In genomic region chr4:149136116-149136850, GRCm38 (mm10) we compare ENCODE assay signal across 8 mouse cellular contexts. TPM values are rescaled to one million over a fixed set of nuclear protein-coding genes. Genes with fewer than 3 reads are reported as not detected.
DNase-seq lines count a peak whose midpoint lies in the region; ATAC-seq and TF ChIP-seq lines count a peak whose summit lies in the region.

No protein-coding gene starts in this region.

- H3K4me3 ChIP-seq in layer of hippocampus, adult 2 months, result peak overlapping the region; percentile 83
- peak overlapping the region; percentile 90; the same call in 1 of the 2 replicates for H3K4me3 ChIP-seq in brown adipose tissue, adult 24 weeks (ENCODE audit: insufficient read depth, low read depth, low read length)
- H3K4me3 ChIP-seq in hindbrain, embryonic 13.5 days, result peak overlapping the region; percentile 63
- peak overlapping the region; percentile 62 for H3K4me3 ChIP-seq in midbrain, postnatal 0 days (ENCODE audit: low read depth, low read length)

- no peaks in the 10 kb centered on the region for H3K27me3 ChIP-seq in hindbrain, embryonic 13.5 days
- no peaks in the 10 kb centered on the region for H3K27me3 ChIP-seq in midbrain, postnatal 0 days (ENCODE audit: insufficient read depth, low read length)

- peak overlapping the region; percentile 82 for H3K9ac ChIP-seq in hindbrain, embryonic 13.5 days
- peak overlapping the region; percentile 75; the same call in 1 of the 2 replicates for H3K9ac ChIP-seq in midbrain, postnatal 0 days (replicated peaks; ENCODE audit: low read length, poor library complexity, severe bottlenecking)

- no peak for ATAC-seq in hindbrain, embryonic 13.5 days (ENCODE audit: low FRiP score)
- ATAC-seq in midbrain, postnatal 0 days (ENCODE audit: low FRiP score), result no peak

- WGBS in hindbrain, embryonic 13.5 days, result 69% methylated on average over 18 of the region's 18 CpGs
- 66% methylated on average over 18 of the region's 18 CpGs for WGBS in midbrain, postnatal 0 days

- no peak for DNase-seq in layer of hippocampus, adult 2 months (ENCODE audit: low spot score in 2 of 2)
- no peak for DNase-seq in layer of hippocampus, postnatal 14 days (ENCODE audit: low spot score in 2 of 2)
- no peak for DNase-seq in midbrain, postnatal 0 days (ENCODE audit: low spot score)
- DNase-seq in embryo, embryonic 11 days, result no peak
- DNase-seq in frontal cortex, postnatal 10 days (ENCODE audit: low spot score in 2 of 2), result no peak
- no peak for DNase-seq in kidney, postnatal 36 days

- H3K27ac ChIP-seq in layer of hippocampus, adult 2 months, result no peak overlapping the region; the same call in 1 of the 2 replicates
- H3K27ac ChIP-seq in brown adipose tissue, adult 24 weeks (replicated peaks; ENCODE audit: low read depth, low read length), result no peak overlapping the region
- H3K27ac ChIP-seq in hindbrain, embryonic 13.5 days, result no peak overlapping the region
- no peak overlapping the region for H3K27ac ChIP-seq in midbrain, postnatal 0 days (ENCODE audit: low read depth, low read length)

- H3K4me2 ChIP-seq in hindbrain, embryonic 13.5 days, result peak overlapping the region; percentile 64
- peak overlapping the region; percentile 60; the same call in 1 of the 2 replicates for H3K4me2 ChIP-seq in midbrain, postnatal 0 days (ENCODE audit: low read depth, low read length, poor library complexity, severe bottlenecking)

- no peak for TF ChIP-seq CTCF in layer of hippocampus, adult 2 months (conservative IDR thresholded peaks at IDR 0.05)
- TF ChIP-seq CTCF in midbrain, postnatal 0 days (IDR thresholded peaks at IDR 0.05), result no peak

- 0 out of 2 replicates have a peak, but pooled peaks cover 4% of the 10 kb centered on the region for H3K36me3 ChIP-seq in hindbrain, embryonic 13.5 days
- peaks cover under 1% of the 10 kb centered on the region; the same call in 1 of the 2 replicates for H3K36me3 ChIP-seq in midbrain, postnatal 0 days (ENCODE audit: insufficient read depth, low read length)

- no peaks in the 10 kb centered on the region for H3K9me3 ChIP-seq in hindbrain, embryonic 13.5 days
- H3K9me3 ChIP-seq in midbrain, postnatal 0 days (ENCODE audit: low read length), result no peaks in the 10 kb centered on the region

- H3K4me1 ChIP-seq in brown adipose tissue, adult 24 weeks (ENCODE audit: control insufficient read depth, insufficient read depth, insufficient read length, low read length), result no peaks in the 10 kb centered on the region
- peaks cover 9% of the 10 kb centered on the region for H3K4me1 ChIP-seq in hindbrain, embryonic 13.5 days (replicated peaks)
- peaks cover 4% of the 10 kb centered on the region; the same call in 1 of the 2 replicates for H3K4me1 ChIP-seq in midbrain, postnatal 0 days (ENCODE audit: insufficient read depth, low read length)

RNA-seq across cellular contexts. Expression of gene Cenps, which starts 1.1 kb away (rescaled TPM):
- 10 to 100 TPM; 19.3 to 27.1 TPM for total RNA-seq in layer of hippocampus, adult 2 months (2021)
- 10 to 100 TPM; 18.4 to 20.3 TPM for total RNA-seq in layer of hippocampus, postnatal 14 days (2021)
- polyA plus RNA-seq in brown adipose tissue, adult 24 weeks (2012; ENCODE audit: insufficient read depth, insufficient read length, missing spikeins), result not detected in 2 replicates
- 22.1 and 24.3 TPM in 2 replicates for polyA plus RNA-seq in hindbrain, embryonic 13.5 days (2015; fragmentation: Nextera tagmentation; extraction: Ambion mirVana)
- 3.1 and 3.7 TPM in 2 replicates for total RNA-seq in midbrain, postnatal 0 days (2014; rRNA removed)
- 17.4 and 21.2 TPM in 2 replicates for polyA plus RNA-seq in midbrain, postnatal 0 days (2015; fragmentation: Nextera tagmentation; extraction: Ambion mirVana)

RNA-seq across cellular contexts. Expression of gene Cort, which starts 9.7 kb away (rescaled TPM):
- total RNA-seq in layer of hippocampus, adult 2 months (2021), result 10 to 100 TPM; 11.0 to 14.7 TPM
- total RNA-seq in layer of hippocampus, postnatal 14 days (2021), result 10 to 100 TPM; 11.3 to 13.9 TPM
- polyA plus RNA-seq in brown adipose tissue, adult 24 weeks (2012; ENCODE audit: insufficient read depth, insufficient read length, missing spikeins), result not detected in 2 replicates
- 0.35 and 0.41 TPM in 2 replicates for polyA plus RNA-seq in hindbrain, embryonic 13.5 days (2015; fragmentation: Nextera tagmentation; extraction: Ambion mirVana)
- 1.5 TPM in 1 of 2 replicates, not detected in the other for total RNA-seq in midbrain, postnatal 0 days (2014; rRNA removed)
- polyA plus RNA-seq in midbrain, postnatal 0 days (2015; fragmentation: Nextera tagmentation; extraction: Ambion mirVana), result 1.1 and 1.2 TPM in 2 replicates

RNA-seq across cellular contexts. Expression of gene Pgd, which starts 30.3 kb away (rescaled TPM):
- total RNA-seq in layer of hippocampus, adult 2 months (2021), result 10 to 100 TPM; 30.8 to 32.0 TPM
- 10 to 100 TPM; 42.8 to 46.4 TPM for total RNA-seq in layer of hippocampus, postnatal 14 days (2021)
- polyA plus RNA-seq in brown adipose tissue, adult 24 weeks (2012; ENCODE audit: insufficient read depth, insufficient read length, missing spikeins), result 583 and 610 TPM in 2 replicates
- 111 and 114 TPM in 2 replicates for polyA plus RNA-seq in hindbrain, embryonic 13.5 days (2015; fragmentation: Nextera tagmentation; extraction: Ambion mirVana)
- 33.0 and 41.9 TPM in 2 replicates for total RNA-seq in midbrain, postnatal 0 days (2014; rRNA removed)
- polyA plus RNA-seq in midbrain, postnatal 0 days (2015; fragmentation: Nextera tagmentation; extraction: Ambion mirVana), result 92.5 and 102 TPM in 2 replicates

RNA-seq across cellular contexts. Expression of gene Dffa, which starts 32.3 kb away (rescaled TPM):
- 10 to 100 TPM; 47.8 to 54.2 TPM for total RNA-seq in layer of hippocampus, adult 2 months (2021)
- total RNA-seq in layer of hippocampus, postnatal 14 days (2021), result 10 to 100 TPM; 46.5 to 50.6 TPM
- polyA plus RNA-seq in brown adipose tissue, adult 24 weeks (2012; ENCODE audit: insufficient read depth, insufficient read length, missing spikeins), result 7.8 and 11.3 TPM in 2 replicates
- 27.0 and 29.1 TPM in 2 replicates for polyA plus RNA-seq in hindbrain, embryonic 13.5 days (2015; fragmentation: Nextera tagmentation; extraction: Ambion mirVana)
- 10.5 and 14.6 TPM in 2 replicates for total RNA-seq in midbrain, postnatal 0 days (2014; rRNA removed)
- polyA plus RNA-seq in midbrain, postnatal 0 days (2015; fragmentation: Nextera tagmentation; extraction: Ambion mirVana), result 21.6 and 23.3 TPM in 2 replicates

RNA-seq across cellular contexts. Expression of gene Pex14, which starts 36.6 kb away (rescaled TPM):
- 10 to 100 TPM; 47.8 to 48.5 TPM for total RNA-seq in layer of hippocampus, adult 2 months (2021)
- total RNA-seq in layer of hippocampus, postnatal 14 days (2021), result 10 to 100 TPM; 35.8 to 37.7 TPM
- polyA plus RNA-seq in brown adipose tissue, adult 24 weeks (2012; ENCODE audit: insufficient read depth, insufficient read length, missing spikeins), result 48.8 and 50.3 TPM in 2 replicates
- polyA plus RNA-seq in hindbrain, embryonic 13.5 days (2015; fragmentation: Nextera tagmentation; extraction: Ambion mirVana), result 52.6 and 57.7 TPM in 2 replicates
- total RNA-seq in midbrain, postnatal 0 days (2014; rRNA removed), result 74.0 and 75.5 TPM in 2 replicates
- 62.5 and 67.2 TPM in 2 replicates for polyA plus RNA-seq in midbrain, postnatal 0 days (2015; fragmentation: Nextera tagmentation; extraction: Ambion mirVana)
